Mouse (Mus musculus) gastrocnemius, postnatal 10 days (tissue): ENCODE data around the gene Muc4. TPM values are rescaled to one million over a fixed set of nuclear protein-coding genes. Genes with fewer than 3 reads are reported as not detected.
A peak's percentile ranks its signal among the peaks of the same experiment; 100 is the strongest.

Source experiments
- DNase-seq: peaks from one replicate; pipeline ENCODE4 v3.0.0; 2021; ENCODE audit warnings: mixed read lengths
- long read RNA-seq, 2 experiments: library from polyadenylated mRNA; stranded (forward); transcript quantifications; one replicate each; pipeline ENCODE4 v2.0.0; 2021
- total RNA-seq, 2 experiments: library from RNA; stranded (reverse); gene quantifications; 2 replicates each; pipeline ENCODE4 v1.2.3; 2021

The Muc4 gene
- under 1 TPM; 0.07 to 0.47 TPM for total RNA-seq
- long read RNA-seq, experiment 1: 0 reads
- long read RNA-seq, experiment 2: 0 reads

GRCm38 (mm10) chr16:32735586-32735985, at the start of gene Muc4:
Gene Muc4 (plus strand): TSS chr16:32735886.
- DNase-seq: no peak

- DNase-seq: no peak
Observed at GRCm38 (mm10) chr16:32685998-32686397, 49.7 kb upstream of the Muc4 start.

GRCm38 (mm10) chr16:32687221-32687620, 48.5 kb upstream of the Muc4 start:
- no peak for DNase-seq

- DNase-seq: no peak
Observed at GRCm38 (mm10) chr16:32688770-32689169, 46.9 kb upstream of the Muc4 start.

GRCm38 (mm10) chr16:32689501-32689900, 46.2 kb upstream of the Muc4 start:
- DNase-seq: peak; percentile 73

- DNase-seq: no peak
Observed at GRCm38 (mm10) chr16:32696841-32697464, 38.7 kb upstream of the Muc4 start.

- DNase-seq: no peak
Observed at GRCm38 (mm10) chr16:32697665-32698446, 37.8 kb upstream of the Muc4 start.

GRCm38 (mm10) chr16:32698550-32698949, 37.1 kb upstream of the Muc4 start:
- DNase-seq: no peak

- DNase-seq: no peak
Observed at GRCm38 (mm10) chr16:32703312-32703912, 32.3 kb upstream of the Muc4 start.

- DNase-seq: no peak
Observed at GRCm38 (mm10) chr16:32705606-32706005, 30.1 kb upstream of the Muc4 start.

GRCm38 (mm10) chr16:32707111-32707823, 28.4 kb upstream of the Muc4 start:
- no peak for DNase-seq

GRCm38 (mm10) chr16:32707824-32708456, 27.7 kb upstream of the Muc4 start:
- DNase-seq: no peak

GRCm38 (mm10) chr16:32708457-32709033, 27.1 kb upstream of the Muc4 start:
- no peak for DNase-seq

GRCm38 (mm10) chr16:32709116-32709515, 26.6 kb upstream of the Muc4 start:
- no peak for DNase-seq

- DNase-seq: no peak
Observed at GRCm38 (mm10) chr16:32710426-32711070, 25.1 kb upstream of the Muc4 start.

GRCm38 (mm10) chr16:32712202-32712601, 23.5 kb upstream of the Muc4 start:
- no peak for DNase-seq

- DNase-seq: no peak
Observed at GRCm38 (mm10) chr16:32713556-32713955, 22.1 kb upstream of the Muc4 start.

GRCm38 (mm10) chr16:32715364-32715763, 20.3 kb upstream of the Muc4 start:
- peak; percentile 32 for DNase-seq

- no peak for DNase-seq
Observed at GRCm38 (mm10) chr16:32723163-32723562, 12.5 kb upstream of the Muc4 start.

- no peak for DNase-seq
Observed at GRCm38 (mm10) chr16:32723767-32724166, 11.9 kb upstream of the Muc4 start.

GRCm38 (mm10) chr16:32724259-32724658, 11.4 kb upstream of the Muc4 start:
- no peak for DNase-seq
